Mouse (Mus musculus): ENCODE data around the gene Hmga1b. TPM values are rescaled to one million over a fixed set of nuclear protein-coding genes. Genes with fewer than 3 reads are reported as not detected.

The Hmga1b gene
- total and polyA plus RNA-seq, 3 experiments, result 190 to 633 TPM; not detected in 1

- Histone ChIP-seq H3K4me1 (ENCODE audit: control insufficient read depth in 1 of 2, insufficient read depth in 2 of 2, low read length in 2 of 2) (no peaks in the 10 kb centered on the region; a peak in 2 of 4 replicates), H3K9ac (ENCODE audit: control insufficient read depth, low read depth, low read length, poor library complexity, severe bottlenecking) (no peak overlapping the region), H3K27me3 (ENCODE audit: control insufficient read depth in 1 of 2, insufficient read depth in 2 of 2, low read length in 2 of 2) (0 out of 4 replicates have a peak, but pooled peaks cover 0 to 4% of the 10 kb centered on the region in 2 experiments), H3K9me3 (replicated peaks; ENCODE audit: insufficient read depth, low read length) (no peaks in the 10 kb centered on the region), H3K27ac (ENCODE audit: control insufficient read depth, low read depth, low read length) (no peak overlapping the region), H3K79me2 (ENCODE audit: control insufficient read depth, insufficient read depth, low read length, poor library complexity) (no peaks in the 10 kb centered on the region), H3K36me3 (ENCODE audit: control insufficient read depth in 1 of 2, insufficient read depth in 2 of 2, low read length in 2 of 2) (no peaks in the 10 kb centered on the region), H3K4me3 (ENCODE audit: control insufficient read depth in 1 of 2, insufficient read depth in 1 of 2, low read depth in 2 of 2, low read length in 2 of 2) (no peak overlapping the region)
- DNase-seq (ENCODE audit: low read depth, low spot score), result no peak
- TF ChIP-seq MYB (IDR thresholded peaks at IDR 0.05; ENCODE audit: low read depth, low read length) (no peak), CTCF (IDR thresholded peaks at IDR 0.05 in 2 of 3, conservative IDR thresholded peaks at IDR 0.05 in 1 of 3; ENCODE audit: control insufficient read depth in 1 of 3, insufficient read depth in 1 of 3, low read depth in 2 of 3, low read length in 3 of 3, poor library complexity in 1 of 3, severe bottlenecking in 1 of 3) (no peak), NELFE (IDR thresholded peaks at IDR 0.05; ENCODE audit: low read depth, low read length) (no peak), POLR2A (IDR thresholded peaks at IDR 0.05; ENCODE audit: control insufficient read depth in 1 of 2, insufficient read depth in 1 of 2, low read depth in 1 of 2, low read length in 2 of 2, poor library complexity in 1 of 2) (no peak), MEF2A (IDR thresholded peaks at IDR 0.05; ENCODE audit: extremely low read depth, insufficient replicate concordance, low read depth, low read length, poor library complexity, severe bottlenecking) (no peak), BHLHE40 (IDR thresholded peaks at IDR 0.05; ENCODE audit: borderline replicate concordance, low read depth, low read length) (no peak), HCFC1 (IDR thresholded peaks at IDR 0.05; ENCODE audit: low read depth, low read length) (no peak), GABPA (IDR thresholded peaks at IDR 0.05; ENCODE audit: low read depth, low read length) (no peak)
Observed at GRCm38 (mm10) chr11:120751606-120752005, 11.0 kb upstream of the Hmga1b start.

- Histone ChIP-seq H3K9me3 (replicated peaks; ENCODE audit: insufficient read depth, low read length) (no peaks in the 10 kb centered on the region), H3K36me3 (ENCODE audit: control insufficient read depth in 1 of 2, insufficient read depth in 2 of 2, low read length in 2 of 2) (no peaks in the 10 kb centered on the region), H3K27me3 (ENCODE audit: control insufficient read depth in 1 of 2, insufficient read depth in 2 of 2, low read length in 2 of 2) (no peaks in the 10 kb centered on the region), H3K9ac (ENCODE audit: control insufficient read depth, low read depth, low read length, poor library complexity, severe bottlenecking) (no peak overlapping the region), H3K4me1 (ENCODE audit: control insufficient read depth in 1 of 2, insufficient read depth in 2 of 2, low read length in 2 of 2) (no peaks in the 10 kb centered on the region), H3K27ac (ENCODE audit: control insufficient read depth, low read depth, low read length) (no peak overlapping the region), H3K4me3 (ENCODE audit: control insufficient read depth in 1 of 2, insufficient read depth in 1 of 2, low read depth in 2 of 2, low read length in 2 of 2) (no peak overlapping the region), H3K79me2 (ENCODE audit: control insufficient read depth, insufficient read depth, low read length, poor library complexity) (no peaks in the 10 kb centered on the region)
- TF ChIP-seq MAFK (IDR thresholded peaks at IDR 0.05; ENCODE audit: borderline replicate concordance, low read depth, low read length), result no peak
- no peak for TF ChIP-seq BHLHE40 (IDR thresholded peaks at IDR 0.05; ENCODE audit: borderline replicate concordance, low read depth, low read length)
- TF ChIP-seq USF2 (IDR thresholded peaks at IDR 0.05; ENCODE audit: borderline replicate concordance in 1 of 2, insufficient read depth in 1 of 2, low read depth in 1 of 2, low read length in 2 of 2), result no peak
- TF ChIP-seq CHD2 (IDR thresholded peaks at IDR 0.05; ENCODE audit: low read length), result no peak
- DNase-seq (ENCODE audit: low read depth, low spot score), result no peak
Observed at GRCm38 (mm10) chr11:120760236-120760635, 2.4 kb upstream of the Hmga1b start.

GRCm38 (mm10) chr11:120761811-120762671 lies 553 bp upstream of the Hmga1b start:
- no peaks in the 10 kb centered on the region for H3K27me3 ChIP-seq (ENCODE audit: control insufficient read depth in 1 of 2, insufficient read depth in 2 of 2, low read length in 2 of 2)
- H3K4me3 ChIP-seq (ENCODE audit: control insufficient read depth in 1 of 2, insufficient read depth in 1 of 2, low read depth in 2 of 2, low read length in 2 of 2), result no peak overlapping the region
- H3K4me1 ChIP-seq (ENCODE audit: control insufficient read depth in 1 of 2, insufficient read depth in 2 of 2, low read length in 2 of 2), result no peaks in the 10 kb centered on the region
- no peak overlapping the region for H3K9ac ChIP-seq (ENCODE audit: control insufficient read depth, low read depth, low read length, poor library complexity, severe bottlenecking)
- H3K79me2 ChIP-seq (ENCODE audit: control insufficient read depth, insufficient read depth, low read length, poor library complexity), result no peaks in the 10 kb centered on the region
- no peaks in the 10 kb centered on the region for H3K9me3 ChIP-seq (replicated peaks; ENCODE audit: insufficient read depth, low read length)
- H3K27ac ChIP-seq (ENCODE audit: control insufficient read depth, low read depth, low read length), result no peak overlapping the region
- no peak for DNase-seq (ENCODE audit: low read depth, low spot score)
- no peaks in the 10 kb centered on the region for H3K36me3 ChIP-seq (ENCODE audit: control insufficient read depth in 1 of 2, insufficient read depth in 2 of 2, low read length in 2 of 2)
- TF ChIP-seq MEF2A (IDR thresholded peaks at IDR 0.05; ENCODE audit: extremely low read depth, insufficient replicate concordance, low read depth, low read length, poor library complexity, severe bottlenecking), result no peak
- TF ChIP-seq GATA1 (IDR thresholded peaks at IDR 0.05; ENCODE audit: low read depth, low read length), result no peak
- no peak for TF ChIP-seq TCF12 (IDR thresholded peaks at IDR 0.05; ENCODE audit: low read depth, low read length)
- no peak for TF ChIP-seq SIN3A (IDR thresholded peaks at IDR 0.05; ENCODE audit: low read length)
- TF ChIP-seq SMC3 (IDR thresholded peaks at IDR 0.05; ENCODE audit: low read depth, low read length), result no peak
- TF ChIP-seq CHD2 (IDR thresholded peaks at IDR 0.05; ENCODE audit: low read length), result no peak
- TF ChIP-seq MAFK (IDR thresholded peaks at IDR 0.05; ENCODE audit: borderline replicate concordance, low read depth, low read length), result no peak
- no peak for TF ChIP-seq ZMIZ1 (IDR thresholded peaks at IDR 0.05; ENCODE audit: low read depth, low read length)
- TF ChIP-seq MAZ (IDR thresholded peaks at IDR 0.05; ENCODE audit: low read depth, low read length), result no peak
- TF ChIP-seq NRF1 (IDR thresholded peaks at IDR 0.05; ENCODE audit: insufficient read depth, low read depth, low read length, poor library complexity, severe bottlenecking), result no peak
- no peak for TF ChIP-seq ZKSCAN1 (IDR thresholded peaks at IDR 0.05; ENCODE audit: low read depth, low read length)
- TF ChIP-seq MXI1 (IDR thresholded peaks at IDR 0.05; ENCODE audit: low read depth, low read length), result no peak
- TF ChIP-seq E2F4 (IDR thresholded peaks at IDR 0.05; ENCODE audit: borderline replicate concordance, low read depth, low read length), result no peak
- no peak for TF ChIP-seq POLR2AphosphoS5 (IDR thresholded peaks at IDR 0.05; ENCODE audit: borderline replicate concordance, low read depth, low read length)
- no peak for TF ChIP-seq ZC3H11A (IDR thresholded peaks at IDR 0.05; ENCODE audit: low read depth, low read length)

All from MEL (cell line).